Mouse (Mus musculus): ENCODE data around the gene Wwtr1. TPM values are rescaled to one million over a fixed set of nuclear protein-coding genes. Genes with fewer than 3 reads are reported as not detected.

The Wwtr1 gene
- polyA plus RNA-seq, 1 experiment from 2014 or later: 30.9 TPM

DNA sequence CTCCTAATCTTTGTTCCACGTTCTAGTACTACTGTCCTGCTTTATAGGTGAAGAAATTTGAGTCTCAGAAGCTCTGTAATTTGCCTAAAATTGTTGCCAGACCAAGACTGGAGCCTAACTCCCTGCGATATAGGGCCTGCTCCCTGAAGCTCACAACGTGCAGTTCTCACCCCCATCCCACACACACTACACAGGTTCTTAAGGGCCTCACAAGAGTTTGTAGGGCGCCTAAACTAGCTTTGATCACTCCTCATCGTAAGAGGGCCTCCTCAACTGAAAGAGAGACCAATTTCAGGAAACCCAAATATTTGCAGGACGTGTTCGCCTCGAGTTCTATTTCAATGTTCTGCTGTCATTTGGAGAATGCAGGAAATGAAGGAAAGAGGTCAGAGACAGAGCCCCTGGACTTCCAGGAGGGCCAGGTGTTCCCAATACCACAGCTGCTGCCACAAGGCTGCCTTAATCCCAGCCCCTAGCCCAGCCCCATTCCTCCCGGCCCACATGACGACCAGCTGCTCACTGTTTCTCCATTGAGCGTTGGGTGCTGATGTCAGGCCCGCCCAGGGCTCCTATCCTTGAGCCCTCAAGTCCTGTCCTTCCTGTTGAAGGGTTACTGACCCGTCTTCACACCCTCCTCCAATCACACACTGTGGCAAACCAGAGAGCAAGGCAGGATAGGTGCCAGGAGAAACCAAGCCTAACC, 40.1 kb downstream of the Wwtr1 start:
- ATAC-seq (ENCODE audit: low read depth) (peak; percentile 87), DNase-seq (ENCODE audit: low spot score) (peak; percentile 55)
- Histone ChIP-seq H3K4me3 (ENCODE audit: low read depth, low read length) (no peak overlapping the region), H3K4me1 (ENCODE audit: control insufficient read depth, insufficient read depth, low read length) (peaks cover 15% of the 10 kb centered on the region), H3K9ac (ENCODE audit: low read depth, low read length) (no peak overlapping the region), H3K27me3 (replicated peaks; ENCODE audit: control insufficient read depth, insufficient read depth, low read length) (no peaks in the 10 kb centered on the region), H3K27ac (replicated peaks; ENCODE audit: low read depth, low read length) (peak overlapping the region; percentile 29), H3K4me2 (ENCODE audit: low read depth, low read length) (no peak overlapping the region), H3K9me3 (ENCODE audit: control insufficient read depth, low read length) (no peaks in the 10 kb centered on the region), H3K36me3 (ENCODE audit: control insufficient read depth, insufficient read depth, low read length) (no peaks in the 10 kb centered on the region)
- WGBS: 38% methylated on average over 13 of the region's 13 CpGs

DNA sequence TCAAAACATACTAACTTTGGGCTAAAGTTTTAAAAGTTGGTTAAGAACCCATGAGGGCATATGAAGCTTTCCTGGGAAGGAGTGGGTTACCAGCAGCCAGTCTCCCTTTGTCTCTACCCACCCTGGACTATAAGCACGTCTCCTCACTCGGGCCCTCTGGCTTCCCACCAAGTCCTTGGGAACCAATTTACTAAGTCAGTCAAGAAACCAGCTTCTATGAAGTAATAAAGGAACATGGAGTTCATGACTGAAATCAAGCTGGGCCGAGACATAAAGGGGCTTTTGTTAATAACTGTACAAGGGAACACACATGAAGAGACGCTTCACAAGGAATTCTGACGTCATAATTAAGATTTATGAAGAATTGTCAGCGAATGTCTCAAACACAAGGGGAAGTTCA, 41.3 kb downstream of the Wwtr1 start:
- ATAC-seq (ENCODE audit: low read depth): no peak

DNA sequence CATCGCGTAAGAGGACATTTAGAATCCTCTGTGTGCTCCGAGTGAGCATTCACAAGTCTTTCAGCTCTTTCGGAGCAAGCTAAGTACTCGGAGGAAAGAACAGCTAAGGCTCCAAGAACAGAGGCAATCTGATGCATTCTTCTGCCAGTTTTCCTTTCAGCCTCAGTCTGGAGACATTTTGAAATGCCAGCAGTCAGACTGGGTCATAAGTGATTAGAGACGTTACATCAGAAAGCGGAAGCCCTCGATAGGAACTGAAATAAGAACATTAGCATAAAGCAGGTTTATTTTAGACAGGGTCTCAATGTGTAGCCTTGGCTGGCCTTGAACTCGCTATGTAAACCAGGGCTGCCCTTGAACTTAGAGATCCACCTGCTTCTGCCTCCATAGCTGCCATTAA, 41.8 kb downstream of the Wwtr1 start:
- H3K27me3 ChIP-seq (replicated peaks; ENCODE audit: control insufficient read depth, insufficient read depth, low read length): no peaks in the 10 kb centered on the region
- DNase-seq (ENCODE audit: low spot score): no peak
- no peak overlapping the region; the same call in 1 of the 2 replicates for H3K27ac ChIP-seq (replicated peaks; ENCODE audit: low read depth, low read length)
- peaks cover 15% of the 10 kb centered on the region for H3K4me1 ChIP-seq (ENCODE audit: control insufficient read depth, insufficient read depth, low read length)
- no peak overlapping the region for H3K4me3 ChIP-seq (ENCODE audit: low read depth, low read length)
- WGBS: 87% methylated on average over 9 of the region's 9 CpGs
- H3K36me3 ChIP-seq (ENCODE audit: control insufficient read depth, insufficient read depth, low read length): no peaks in the 10 kb centered on the region
- no peak overlapping the region for H3K9ac ChIP-seq (ENCODE audit: low read depth, low read length)
- H3K4me2 ChIP-seq (ENCODE audit: low read depth, low read length): no peak overlapping the region
- no peak for ATAC-seq (ENCODE audit: low read depth)
- H3K9me3 ChIP-seq (ENCODE audit: control insufficient read depth, low read length): no peaks in the 10 kb centered on the region

More for the DNA sequence above, 41.3 kb downstream of the Wwtr1 start:
- Histone ChIP-seq H3K9ac (ENCODE audit: low read depth, low read length) (no peak overlapping the region), H3K27me3 (replicated peaks; ENCODE audit: control insufficient read depth, insufficient read depth, low read length) (no peaks in the 10 kb centered on the region), H3K4me2 (ENCODE audit: low read depth, low read length) (no peak overlapping the region), H3K4me1 (ENCODE audit: control insufficient read depth, insufficient read depth, low read length) (peaks cover 15% of the 10 kb centered on the region), H3K4me3 (ENCODE audit: low read depth, low read length) (no peak overlapping the region), H3K36me3 (ENCODE audit: control insufficient read depth, insufficient read depth, low read length) (no peaks in the 10 kb centered on the region), H3K9me3 (ENCODE audit: control insufficient read depth, low read length) (no peaks in the 10 kb centered on the region), H3K27ac (replicated peaks; ENCODE audit: low read depth, low read length) (no peak overlapping the region; the same call in 1 of the 2 replicates)
- DNase-seq (ENCODE audit: low spot score): peak; percentile 40
- 60% methylated on average over 6 of the region's 6 CpGs for WGBS

DNA sequence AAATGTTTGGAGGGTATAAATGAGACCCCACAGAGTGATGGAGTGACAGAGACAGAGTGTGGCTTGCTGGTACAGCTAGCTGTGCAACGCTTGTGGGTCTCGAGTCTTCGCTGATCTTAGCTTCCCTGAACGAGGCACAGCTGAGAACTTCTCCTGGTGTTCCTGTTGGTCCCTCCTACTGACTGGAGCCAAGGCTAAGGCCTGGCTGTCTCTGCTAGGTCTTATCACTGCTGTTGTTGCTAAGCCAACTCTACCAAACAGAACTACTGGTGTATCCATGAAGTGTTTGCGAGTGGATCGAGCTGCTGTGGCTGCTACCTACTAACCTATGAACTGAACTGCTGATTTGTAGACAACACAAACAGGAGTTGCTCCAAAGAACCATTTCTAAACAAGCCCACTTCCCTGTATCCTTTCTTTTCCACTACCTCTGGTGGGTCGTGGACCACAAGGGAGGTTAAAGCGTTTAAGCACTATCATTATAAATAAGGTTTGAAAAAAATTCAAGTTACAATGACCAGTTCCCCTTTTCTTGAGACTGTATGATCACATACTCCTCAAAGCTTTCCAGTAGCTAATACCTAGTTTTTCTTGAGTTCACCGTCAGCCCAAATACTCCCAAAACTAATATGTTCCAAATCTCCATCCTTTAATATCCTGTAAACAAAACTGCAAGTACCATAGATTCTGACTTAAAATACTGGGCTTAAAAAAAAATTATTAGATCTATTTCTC, 42.6 kb downstream of the Wwtr1 start:
- Histone ChIP-seq H3K27ac (replicated peaks; ENCODE audit: low read depth, low read length) (no peak overlapping the region), H3K27me3 (replicated peaks; ENCODE audit: control insufficient read depth, insufficient read depth, low read length) (no peaks in the 10 kb centered on the region), H3K4me1 (ENCODE audit: control insufficient read depth, insufficient read depth, low read length) (peaks cover 15% of the 10 kb centered on the region), H3K4me3 (ENCODE audit: low read depth, low read length) (no peak overlapping the region), H3K4me2 (ENCODE audit: low read depth, low read length) (no peak overlapping the region), H3K9me3 (ENCODE audit: control insufficient read depth, low read length) (no peaks in the 10 kb centered on the region), H3K36me3 (ENCODE audit: control insufficient read depth, insufficient read depth, low read length) (no peaks in the 10 kb centered on the region), H3K9ac (ENCODE audit: low read depth, low read length) (no peak overlapping the region)
- no peak for ATAC-seq (ENCODE audit: low read depth)
- 87% methylated on average over 9 of the region's 9 CpGs for WGBS
- no peak for DNase-seq (ENCODE audit: low spot score)

DNA sequence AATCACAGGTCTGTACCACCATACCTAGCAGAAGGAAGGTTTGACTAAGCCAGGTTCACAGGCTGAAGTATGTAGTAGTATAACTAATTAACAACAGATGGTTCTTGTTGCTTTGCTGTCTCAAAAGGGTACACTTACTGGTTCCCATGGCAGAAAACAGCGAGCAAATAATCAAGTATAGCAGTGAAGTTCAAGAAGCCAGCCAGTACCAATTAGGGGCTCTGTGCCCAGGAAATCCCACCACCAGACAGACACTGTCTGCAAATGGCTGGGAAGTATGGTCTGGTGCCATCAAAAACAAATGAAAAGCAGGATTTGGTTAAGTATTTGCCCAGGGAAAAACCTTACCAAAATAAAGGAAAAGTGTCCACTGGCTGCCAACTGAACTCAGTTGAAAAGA, 44.9 kb downstream of the Wwtr1 start:
- peaks cover 8% of the 10 kb centered on the region; the same call in 1 of the 2 replicates for H3K9me3 ChIP-seq (ENCODE audit: control insufficient read depth, low read length)
- ATAC-seq (ENCODE audit: low read depth) (no peak), DNase-seq (ENCODE audit: low spot score) (no peak)
- H3K36me3 ChIP-seq (ENCODE audit: control insufficient read depth, insufficient read depth, low read length): 0 out of 2 replicates have a peak, but pooled peaks cover 7% of the 10 kb centered on the region
- peaks cover 8% of the 10 kb centered on the region for H3K4me1 ChIP-seq (ENCODE audit: control insufficient read depth, insufficient read depth, low read length)
- 35% methylated on average over 1 of the region's 1 CpGs for WGBS
- no peaks in the 10 kb centered on the region for H3K27me3 ChIP-seq (replicated peaks; ENCODE audit: control insufficient read depth, insufficient read depth, low read length)
- H3K4me3 ChIP-seq (ENCODE audit: low read depth, low read length): no peak overlapping the region
- H3K4me2 ChIP-seq (ENCODE audit: low read depth, low read length): no peak overlapping the region
- no peak overlapping the region for H3K27ac ChIP-seq (replicated peaks; ENCODE audit: low read depth, low read length)
- H3K9ac ChIP-seq (ENCODE audit: low read depth, low read length): no peak overlapping the region

DNA sequence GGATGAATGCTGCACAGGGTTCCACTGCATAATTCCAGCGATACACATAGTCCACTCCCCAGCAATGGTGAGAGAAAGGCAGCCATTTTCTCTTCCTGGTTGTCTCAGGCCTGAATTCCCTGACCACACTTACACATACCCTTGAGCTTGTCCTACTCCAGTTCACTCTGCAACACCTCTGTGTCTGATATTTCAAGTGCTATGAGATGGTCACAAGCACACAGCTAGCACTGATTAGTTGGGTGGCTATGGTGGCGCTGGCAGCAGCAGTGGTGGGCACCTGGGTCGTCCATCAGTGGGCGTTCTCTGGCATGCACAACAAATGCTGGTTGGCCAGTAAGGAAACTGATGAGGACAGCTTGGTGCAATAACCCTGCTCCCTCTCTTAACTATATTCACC, 45.5 kb downstream of the Wwtr1 start:
- H3K9me3 ChIP-seq (ENCODE audit: control insufficient read depth, low read length): peaks cover 8% of the 10 kb centered on the region; the same call in 1 of the 2 replicates
- DNase-seq (ENCODE audit: low spot score) (no peak), ATAC-seq (ENCODE audit: low read depth) (no peak)
- no peak overlapping the region for H3K4me2 ChIP-seq (ENCODE audit: low read depth, low read length)
- H3K4me1 ChIP-seq (ENCODE audit: control insufficient read depth, insufficient read depth, low read length): peaks cover 2% of the 10 kb centered on the region; the same call in 1 of the 2 replicates
- WGBS: 100% methylated on average over 4 of the region's 4 CpGs
- no peak overlapping the region for H3K9ac ChIP-seq (ENCODE audit: low read depth, low read length)
- H3K27me3 ChIP-seq (replicated peaks; ENCODE audit: control insufficient read depth, insufficient read depth, low read length): no peaks in the 10 kb centered on the region
- no peak overlapping the region for H3K27ac ChIP-seq (replicated peaks; ENCODE audit: low read depth, low read length)
- no peak overlapping the region for H3K4me3 ChIP-seq (ENCODE audit: low read depth, low read length)
- H3K36me3 ChIP-seq (ENCODE audit: control insufficient read depth, insufficient read depth, low read length): 0 out of 2 replicates have a peak, but pooled peaks cover 7% of the 10 kb centered on the region

DNA sequence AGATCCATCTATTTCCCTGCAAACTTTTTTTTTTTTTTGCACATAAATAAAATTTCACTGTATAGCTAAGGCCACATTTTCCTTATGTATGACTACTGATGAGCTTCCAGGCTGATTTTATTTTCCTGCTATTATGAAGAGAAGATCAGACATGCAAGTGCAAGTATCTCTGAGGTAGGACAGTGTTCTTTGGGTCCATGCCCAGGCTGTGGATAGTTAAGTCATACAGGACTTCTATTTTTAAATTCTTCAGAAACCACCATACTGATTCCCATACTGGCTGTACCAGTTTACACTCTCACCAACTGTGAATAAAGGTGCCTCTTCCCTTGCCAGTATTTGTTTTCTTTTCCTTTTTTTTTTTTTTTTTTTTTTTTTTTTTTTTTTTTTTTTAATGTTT, 48.6 kb downstream of the Wwtr1 start:
- no peak overlapping the region for H3K9ac ChIP-seq (ENCODE audit: low read depth, low read length)
- 0 out of 2 replicates have a peak, but pooled peaks cover 7% of the 10 kb centered on the region for H3K36me3 ChIP-seq (ENCODE audit: control insufficient read depth, insufficient read depth, low read length)
- no peak overlapping the region for H3K4me3 ChIP-seq (ENCODE audit: low read depth, low read length)
- no peak overlapping the region for H3K27ac ChIP-seq (replicated peaks; ENCODE audit: low read depth, low read length)
- no peaks in the 10 kb centered on the region; the same call in 1 of the 2 replicates for H3K4me1 ChIP-seq (ENCODE audit: control insufficient read depth, insufficient read depth, low read length)
- ATAC-seq (ENCODE audit: low read depth): no peak
- H3K9me3 ChIP-seq (ENCODE audit: control insufficient read depth, low read length): peaks cover 8% of the 10 kb centered on the region; the same call in 1 of the 2 replicates
- H3K4me2 ChIP-seq (ENCODE audit: low read depth, low read length): no peak overlapping the region
- no peaks in the 10 kb centered on the region for H3K27me3 ChIP-seq (replicated peaks; ENCODE audit: control insufficient read depth, insufficient read depth, low read length)
- DNase-seq (ENCODE audit: low spot score): no peak

DNA sequence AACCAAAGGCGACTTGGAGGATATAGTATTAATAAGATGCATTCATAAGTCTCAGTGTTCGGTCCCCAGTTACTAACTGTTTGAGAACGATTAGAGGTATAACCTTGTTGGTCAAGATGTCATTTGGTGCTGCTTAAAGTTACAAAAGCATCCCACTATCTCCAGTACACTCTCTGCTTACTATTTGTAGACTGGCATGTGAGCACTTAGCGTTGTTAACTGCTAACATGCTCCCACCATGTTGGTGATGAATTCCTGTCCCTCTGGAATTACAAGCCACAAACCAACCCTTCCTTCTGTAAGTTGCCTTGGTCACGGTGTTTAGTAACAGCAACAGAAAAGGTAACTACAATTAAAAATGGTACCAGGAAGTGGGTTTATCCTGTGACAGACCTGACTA, 52.6 kb downstream of the Wwtr1 start:
- Histone ChIP-seq H3K9ac (ENCODE audit: low read depth, low read length) (no peak overlapping the region), H3K4me3 (ENCODE audit: low read depth, low read length) (no peak overlapping the region), H3K4me2 (ENCODE audit: low read depth, low read length) (no peak overlapping the region), H3K27ac (replicated peaks; ENCODE audit: low read depth, low read length) (no peak overlapping the region), H3K9me3 (ENCODE audit: control insufficient read depth, low read length) (peaks cover 8% of the 10 kb centered on the region; the same call in 1 of the 2 replicates), H3K4me1 (ENCODE audit: control insufficient read depth, insufficient read depth, low read length) (no peaks in the 10 kb centered on the region), H3K36me3 (ENCODE audit: control insufficient read depth, insufficient read depth, low read length) (0 out of 2 replicates have a peak, but pooled peaks cover 7% of the 10 kb centered on the region), H3K27me3 (replicated peaks; ENCODE audit: control insufficient read depth, insufficient read depth, low read length) (no peaks in the 10 kb centered on the region)
- ATAC-seq (ENCODE audit: low read depth) (no peak), DNase-seq (ENCODE audit: low spot score) (no peak)
- WGBS: 94% methylated on average over 5 of the region's 5 CpGs
